Mouse (Mus musculus) ES-Bruce4 (cell line): ENCODE measurements around the gene Rprml. TPM values are rescaled to one million over a fixed set of nuclear protein-coding genes. Genes with fewer than 3 reads are reported as not detected.

Source experiments
- H3K27ac ChIP-seq: 2 replicates; pipeline ENCODE4 v1.5.1; 2012; ENCODE audit warnings: low read length, inconsistent platforms; ENCODE audit not compliant: insufficient read depth
- H3K27me3 ChIP-seq: 2 replicates; pipeline ENCODE4 v1.6.1; 2012; ENCODE audit warnings: mild to moderate bottlenecking, low read length, inconsistent platforms; ENCODE audit not compliant: control insufficient read depth, poor library complexity, insufficient read depth, severe bottlenecking
- H3K36me3 ChIP-seq: 2 replicates; pipeline ENCODE4 v1.6.1; 2012; ENCODE audit warnings: inconsistent platforms, mild to moderate bottlenecking, low read length, moderate library complexity; ENCODE audit not compliant: control insufficient read depth, poor library complexity, insufficient read depth, severe bottlenecking
- H3K4me1 ChIP-seq: one replicate; pipeline ENCODE4 v1.8.1; 2011; ENCODE audit warnings: low read length; ENCODE audit not compliant: control insufficient read depth, insufficient read depth
- H3K4me3 ChIP-seq: 2 replicates; pipeline ENCODE4 v1.5.1; 2011; ENCODE audit warnings: low read depth, mild to moderate bottlenecking, low read length
- H3K9ac ChIP-seq: 2 replicates; pipeline ENCODE4 v1.6.1; 2012; ENCODE audit warnings: low read depth, mild to moderate bottlenecking, inconsistent platforms; ENCODE audit not compliant: poor library complexity, severe bottlenecking
- H3K9me3 ChIP-seq: replicated peaks from 2 replicates; pipeline ENCODE4 v1.6.1; 2012; ENCODE audit warnings: mild to moderate bottlenecking, low read length, inconsistent platforms; ENCODE audit not compliant: control insufficient read depth, poor library complexity, insufficient read depth, severe bottlenecking
- CTCF ChIP-seq: IDR thresholded peaks from one replicate; pipeline ENCODE4 v1.8.1; 2011; ENCODE audit warnings: low read depth, low read length
- EP300 ChIP-seq: IDR thresholded peaks from 2 replicates; pipeline ENCODE4 v1.6.1; 2011; ENCODE audit warnings: low read depth, low read length; ENCODE audit not compliant: insufficient read depth
- POLR2A ChIP-seq: IDR thresholded peaks from one replicate; pipeline ENCODE4 v1.8.1; 2011; ENCODE audit warnings: low read length; ENCODE audit not compliant: insufficient read depth
- polyA plus RNA-seq: library from polyadenylated mRNA; stranded (reverse); fragments of >200 nt; gene quantifications from 2 replicates; pipeline ENCODE4 v1.2.4, GENCODE M21; 2011; ENCODE audit warnings: low read depth; ENCODE audit not compliant: missing spikeins, insufficient read depth, insufficient read length

Gene Rprml
- polyA plus RNA-seq, 1 experiment = not detected

DNA sequence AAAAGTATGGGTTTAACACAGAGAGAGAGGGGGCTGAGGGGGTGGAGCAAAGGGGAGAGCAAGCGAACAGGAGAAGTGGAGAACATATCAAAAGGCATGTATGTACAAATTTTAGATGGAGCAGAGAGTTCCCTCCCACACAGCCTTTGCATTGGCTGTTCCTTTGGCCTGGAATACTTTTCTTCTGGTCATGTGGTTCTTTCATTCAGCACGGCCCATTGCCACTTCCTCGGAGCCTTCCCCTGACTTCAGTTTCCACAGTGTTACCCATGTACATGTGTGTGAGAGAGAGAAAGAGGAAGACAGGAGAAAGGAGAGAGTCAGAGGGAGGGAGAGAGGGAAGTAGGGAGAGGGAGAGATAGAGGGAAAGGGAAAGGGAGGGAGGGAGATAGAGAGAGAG is 13.9 kb upstream of the Rprml start:
- no peak overlapping the region for H3K27ac ChIP-seq
- no peak for TF ChIP-seq EP300
- TF ChIP-seq CTCF = no peak
- TF ChIP-seq POLR2A = no peak
- H3K9me3 ChIP-seq = 0 out of 2 replicates have a peak, but pooled peaks cover 3% of the 10 kb centered on the region

DNA sequence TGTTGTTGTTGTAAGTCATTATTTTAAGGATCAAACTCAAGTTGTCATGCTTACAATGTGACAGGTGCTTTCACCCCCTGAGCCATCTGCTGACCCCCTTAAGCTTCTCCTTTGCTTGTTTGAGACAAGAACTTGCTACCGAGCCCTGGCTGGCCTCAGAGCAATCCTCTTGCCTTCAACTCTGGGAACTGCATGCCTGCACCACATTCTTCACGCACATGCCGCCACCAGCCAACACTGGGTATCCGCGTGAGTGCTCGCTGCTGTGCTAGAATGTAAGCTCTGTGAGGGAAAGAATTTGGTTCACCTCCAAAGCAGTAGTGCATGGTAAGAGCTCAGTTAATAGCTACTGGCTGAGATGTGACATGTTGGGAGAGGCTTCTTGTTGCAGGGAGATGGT is 13.1 kb upstream of the Rprml start:
- no peak overlapping the region for H3K27ac ChIP-seq

More for the DNA sequence above, 13.9 kb upstream of the Rprml start:
- H3K4me3 ChIP-seq = no peak overlapping the region
- no peak overlapping the region for H3K9ac ChIP-seq
- H3K27me3 ChIP-seq = no peaks in the 10 kb centered on the region
- H3K36me3 ChIP-seq = no peaks in the 10 kb centered on the region
- no peaks in the 10 kb centered on the region for H3K4me1 ChIP-seq

DNA sequence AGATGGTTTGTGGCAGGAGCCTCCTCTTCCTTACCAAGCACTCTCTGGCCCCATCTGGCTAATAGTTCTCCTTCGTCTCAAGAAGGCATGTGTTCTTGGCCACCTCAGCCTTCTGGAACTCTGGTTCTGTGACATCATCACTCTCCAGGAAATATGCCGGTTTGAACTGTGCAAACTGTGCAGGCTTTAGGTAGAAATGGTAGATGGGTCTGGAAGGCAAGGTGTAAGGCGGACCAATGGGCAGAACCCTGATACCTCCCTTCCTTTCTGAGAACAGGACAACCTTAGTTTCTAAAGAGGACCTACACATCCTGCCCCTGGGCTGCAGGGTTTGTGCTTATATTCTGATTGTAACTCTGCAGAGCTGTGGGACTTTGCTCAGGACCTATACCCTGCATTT is 10.6 kb upstream of the Rprml start, which contains the start of gene Lyzl6:
Gene Lyzl6, minus strand, starts transcription at position 101 of the 400 bp plus-strand sequence.
- no peaks in the 10 kb centered on the region for H3K27me3 ChIP-seq
- H3K36me3 ChIP-seq = no peaks in the 10 kb centered on the region
- H3K9ac ChIP-seq = no peak within 1 kb of the TSS
- no peak within 1 kb of the TSS for H3K27ac ChIP-seq
- TF ChIP-seq EP300 (no peak), POLR2A (no peak), CTCF (no peak)
- H3K4me3 ChIP-seq = no peak within 1 kb of the TSS
- no peaks in the 10 kb centered on the region for H3K4me1 ChIP-seq
- no peaks in the 10 kb centered on the region for H3K9me3 ChIP-seq

More for the DNA sequence above, 13.1 kb upstream of the Rprml start:
- H3K4me1 ChIP-seq = no peaks in the 10 kb centered on the region
- no peaks in the 10 kb centered on the region for H3K36me3 ChIP-seq
- no peak overlapping the region for H3K4me3 ChIP-seq
- 0 out of 2 replicates have a peak, but pooled peaks cover 3% of the 10 kb centered on the region for H3K9me3 ChIP-seq
- TF ChIP-seq CTCF (no peak), EP300 (no peak), POLR2A (no peak)
- H3K9ac ChIP-seq = no peak overlapping the region
- no peaks in the 10 kb centered on the region for H3K27me3 ChIP-seq

DNA sequence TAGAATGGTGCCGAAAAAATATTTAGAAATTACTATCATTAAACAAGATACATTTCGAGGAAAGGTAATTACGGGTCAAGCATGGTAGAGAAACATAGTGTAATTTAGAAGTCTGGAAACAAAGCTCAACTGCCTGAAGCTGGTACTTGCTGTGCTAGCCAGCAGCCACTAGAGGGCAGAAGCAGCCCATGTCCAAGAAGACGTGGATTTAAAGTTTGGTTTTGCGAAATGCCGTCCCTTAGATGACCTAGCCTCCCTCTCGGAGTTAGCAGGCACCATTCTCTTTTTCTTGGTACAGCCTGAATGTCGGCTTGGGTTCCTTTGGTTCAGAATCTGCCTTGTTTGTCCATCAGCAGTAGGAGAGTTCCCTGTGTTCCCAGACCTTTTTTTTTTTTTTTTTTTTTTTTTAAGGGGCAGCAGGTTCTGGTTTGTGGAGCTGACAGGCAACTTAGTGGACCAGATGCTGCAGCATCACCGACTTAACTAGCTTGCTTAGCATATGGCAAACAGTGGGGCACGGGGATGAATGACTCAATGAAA is 9.9 kb upstream of the Rprml start:
- Histone ChIP-seq H3K9ac (no peak overlapping the region), H3K27ac (no peak overlapping the region), H3K4me3 (no peak overlapping the region), H3K27me3 (no peaks in the 10 kb centered on the region), H3K4me1 (no peaks in the 10 kb centered on the region), H3K36me3 (no peaks in the 10 kb centered on the region), H3K9me3 (no peaks in the 10 kb centered on the region)
- no peak for TF ChIP-seq POLR2A
- TF ChIP-seq EP300 = 0 out of 2 replicates have a peak, but pooled peaks have one; percentile 17
- peak; percentile 97 for TF ChIP-seq CTCF

DNA sequence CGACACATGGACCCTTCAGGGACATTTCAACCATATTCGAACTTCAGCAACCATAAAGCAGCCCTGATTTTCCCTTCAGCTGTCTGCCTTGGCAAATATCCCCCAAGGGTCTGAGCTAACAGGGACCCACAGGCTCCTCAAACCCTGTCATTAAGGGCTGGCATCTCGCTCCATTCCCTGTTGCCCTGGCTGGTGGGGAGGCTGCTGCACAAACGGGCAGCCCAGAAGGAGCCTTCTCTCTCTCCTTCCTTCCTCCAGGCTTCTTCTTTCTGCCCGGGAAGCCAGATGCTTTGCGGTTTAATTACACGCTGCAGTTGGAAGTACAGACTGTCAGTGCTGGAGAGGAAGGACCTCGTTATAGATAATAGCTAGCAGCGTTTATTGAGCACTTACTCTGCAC is 6.2 kb upstream of the Rprml start:
- H3K4me1 ChIP-seq = no peaks in the 10 kb centered on the region
- H3K27me3 ChIP-seq = no peaks in the 10 kb centered on the region

DNA sequence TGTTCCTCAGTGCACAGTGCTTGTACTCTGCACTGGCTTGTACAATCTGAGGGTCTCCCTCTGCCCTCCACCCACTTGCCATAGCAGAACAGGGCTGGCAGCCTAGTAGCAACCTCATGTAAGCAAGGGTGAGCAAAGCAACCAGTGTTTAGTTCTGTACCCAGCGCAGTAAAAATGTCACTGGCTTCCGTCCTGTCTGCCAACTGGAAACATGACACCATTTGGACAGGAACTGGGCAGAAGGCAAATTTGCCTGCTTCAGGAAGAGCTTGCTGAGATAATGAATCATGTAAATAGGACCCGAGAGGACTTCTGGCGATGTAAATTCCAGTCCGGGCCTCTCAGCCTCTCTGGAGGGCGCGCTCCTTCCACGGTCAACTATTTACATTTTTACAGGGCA is 3.6 kb upstream of the Rprml start:
- H3K27ac ChIP-seq = no peak overlapping the region
- H3K27me3 ChIP-seq = peaks cover 9% of the 10 kb centered on the region; the same call in 1 of the 2 replicates
- no peaks in the 10 kb centered on the region for H3K36me3 ChIP-seq
- no peaks in the 10 kb centered on the region for H3K9me3 ChIP-seq
- no peak overlapping the region for H3K9ac ChIP-seq
- TF ChIP-seq POLR2A = no peak
- no peak for TF ChIP-seq EP300
- TF ChIP-seq CTCF = no peak
- no peaks in the 10 kb centered on the region for H3K4me1 ChIP-seq
- H3K4me3 ChIP-seq = no peak overlapping the region

More for the DNA sequence above, 6.2 kb upstream of the Rprml start:
- no peak overlapping the region for H3K4me3 ChIP-seq
- no peaks in the 10 kb centered on the region for H3K9me3 ChIP-seq
- no peak overlapping the region for H3K9ac ChIP-seq
- TF ChIP-seq CTCF (no peak), EP300 (no peak), POLR2A (no peak)
- no peaks in the 10 kb centered on the region for H3K36me3 ChIP-seq
- no peak overlapping the region for H3K27ac ChIP-seq
